Mouse (Mus musculus) right cerebral cortex, adult 18-20 months (tissue): ENCODE data around the gene Usp15.

ENCODE experiments used
- DNase-seq: peaks from one replicate; pipeline ENCODE4 v3.0.0; 2022; ENCODE audit warnings: mixed read lengths

Usp15 gene

DNA sequence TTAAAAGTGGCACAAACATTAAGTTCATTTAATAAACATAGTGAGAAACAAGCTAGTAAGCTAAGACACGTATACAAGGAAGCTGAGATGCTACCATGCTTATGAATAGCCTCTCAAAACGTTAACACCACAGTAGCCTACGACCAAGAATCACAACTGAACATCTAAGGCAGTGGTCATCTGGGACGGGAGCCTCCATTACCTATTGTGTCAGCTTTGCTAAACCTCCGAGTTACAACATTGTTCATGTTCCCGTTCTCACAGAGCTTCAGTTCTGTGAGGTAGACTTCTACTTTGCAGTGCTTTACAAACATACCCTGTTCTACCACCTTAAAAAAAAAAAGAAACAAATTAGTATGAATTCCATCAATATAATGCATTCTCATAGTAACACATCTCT lies 25.9 kb downstream of the Usp15 start:
- DNase-seq = no peak

DNA sequence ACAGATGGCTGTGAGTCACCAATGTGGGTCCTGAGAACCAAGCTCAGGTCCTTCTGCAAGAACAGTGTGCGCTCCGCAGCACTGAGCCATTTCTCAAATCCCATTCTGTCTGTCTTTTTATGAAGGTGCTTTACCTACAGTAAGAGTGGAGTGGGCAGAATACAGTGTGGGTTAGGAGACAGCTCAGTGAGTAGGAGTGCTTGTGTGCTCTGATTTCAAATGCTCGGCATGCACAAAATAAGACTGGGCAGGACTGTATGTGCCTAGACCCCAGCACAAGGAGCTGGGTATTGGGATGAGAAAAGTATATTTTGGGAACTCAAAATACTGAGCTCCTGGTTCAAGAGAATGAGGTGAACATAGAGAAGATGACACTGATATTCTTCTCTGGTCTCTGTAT lies 31.3 kb downstream of the Usp15 start:
- no peak for DNase-seq

DNA sequence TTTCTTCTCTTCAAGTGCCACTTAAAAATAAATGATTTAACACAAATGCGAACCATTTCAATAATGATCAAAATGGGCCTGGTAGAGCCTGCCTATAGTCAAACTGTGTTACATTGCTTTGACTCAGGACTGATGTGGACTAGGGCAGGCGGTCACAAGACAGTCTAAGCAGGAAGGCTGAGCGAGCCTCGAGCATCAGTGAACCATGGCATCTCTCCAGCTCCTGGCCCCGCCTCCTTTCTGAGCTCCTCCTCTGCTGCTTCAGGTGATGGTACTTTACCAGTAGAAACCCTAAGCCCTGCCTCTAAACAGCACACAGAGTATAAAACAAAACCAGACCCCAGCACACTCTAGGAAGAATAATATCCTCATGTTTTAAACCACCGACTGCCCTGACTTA lies 36.3 kb downstream of the Usp15 start:
- DNase-seq = no peak

DNA sequence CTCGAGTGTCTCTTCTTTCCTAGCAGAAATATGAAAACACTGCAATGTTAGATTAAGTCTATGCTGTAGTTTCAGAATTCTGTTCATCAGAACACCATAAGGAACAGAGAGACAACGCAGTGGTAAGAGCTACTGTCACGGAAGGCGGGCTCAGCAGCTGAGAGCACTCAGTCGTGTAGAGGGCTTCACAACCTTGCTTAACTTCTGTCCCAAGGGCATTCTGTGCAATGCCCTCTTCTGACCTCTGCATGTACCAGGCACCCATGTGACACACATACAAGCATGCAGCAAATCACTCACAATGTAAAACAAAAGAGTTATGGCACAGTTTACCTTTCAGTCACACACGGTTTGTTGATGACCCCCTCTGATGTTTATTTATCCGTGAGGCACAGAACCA lies 37.5 kb downstream of the Usp15 start:
- DNase-seq = no peak

DNA sequence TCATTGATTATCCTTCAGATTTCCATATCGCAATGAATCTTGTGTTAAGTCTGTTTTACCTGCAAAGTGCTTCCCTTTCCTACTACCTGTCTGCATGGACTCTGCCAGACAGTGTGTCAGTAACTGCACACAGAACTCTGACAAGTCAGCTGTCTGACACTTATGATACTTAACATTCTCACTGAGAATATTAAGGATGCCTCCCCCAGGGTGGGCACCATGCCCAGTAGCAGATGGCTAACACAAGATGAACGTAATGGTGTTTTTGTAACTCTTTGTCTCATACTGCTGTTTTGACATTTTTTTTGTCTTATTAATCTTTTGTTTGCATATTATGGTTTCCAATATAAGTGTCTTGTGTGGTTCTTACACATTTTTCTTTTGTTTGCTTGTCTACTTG lies 40.4 kb downstream of the Usp15 start:
- no peak for DNase-seq

DNA sequence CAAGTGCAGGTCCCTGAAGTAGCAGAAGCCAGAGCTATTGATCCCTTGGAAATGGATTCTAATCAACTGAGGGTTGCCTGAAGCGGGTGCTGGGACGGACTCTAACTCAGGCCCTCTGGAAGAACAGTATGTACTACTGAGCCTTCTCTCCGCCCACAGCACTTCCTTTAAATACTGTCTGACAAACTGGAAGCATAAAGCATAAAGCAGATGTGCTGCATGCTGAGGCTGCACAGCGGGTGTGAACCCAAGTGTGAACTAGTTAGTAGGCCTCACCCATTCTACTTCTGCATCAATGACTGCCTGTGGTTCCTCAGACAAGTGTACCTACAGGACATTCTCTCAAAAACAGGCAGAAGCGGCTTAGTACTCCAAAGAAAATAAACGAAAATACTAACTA lies 41.0 kb downstream of the Usp15 start:
- peak; percentile 35 for DNase-seq

DNA sequence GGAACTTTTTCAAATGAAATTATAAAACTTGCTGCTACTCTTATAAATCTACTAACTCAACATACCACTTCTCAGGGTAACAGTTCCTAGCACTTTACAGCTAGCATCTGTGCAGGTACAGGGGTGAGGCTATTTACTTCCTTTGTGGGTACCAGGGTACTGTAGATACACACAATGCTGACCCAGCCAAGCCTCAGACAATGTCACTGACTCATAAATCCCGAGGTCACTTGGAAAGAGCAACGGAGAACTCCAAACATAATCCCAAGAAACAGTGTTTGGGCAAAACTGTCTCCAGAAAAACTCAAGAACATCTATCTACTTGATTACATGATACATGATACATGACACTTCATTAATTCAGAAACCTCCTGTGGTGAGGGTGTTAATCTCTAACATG lies 43.5 kb downstream of the Usp15 start:
- DNase-seq = no peak

DNA sequence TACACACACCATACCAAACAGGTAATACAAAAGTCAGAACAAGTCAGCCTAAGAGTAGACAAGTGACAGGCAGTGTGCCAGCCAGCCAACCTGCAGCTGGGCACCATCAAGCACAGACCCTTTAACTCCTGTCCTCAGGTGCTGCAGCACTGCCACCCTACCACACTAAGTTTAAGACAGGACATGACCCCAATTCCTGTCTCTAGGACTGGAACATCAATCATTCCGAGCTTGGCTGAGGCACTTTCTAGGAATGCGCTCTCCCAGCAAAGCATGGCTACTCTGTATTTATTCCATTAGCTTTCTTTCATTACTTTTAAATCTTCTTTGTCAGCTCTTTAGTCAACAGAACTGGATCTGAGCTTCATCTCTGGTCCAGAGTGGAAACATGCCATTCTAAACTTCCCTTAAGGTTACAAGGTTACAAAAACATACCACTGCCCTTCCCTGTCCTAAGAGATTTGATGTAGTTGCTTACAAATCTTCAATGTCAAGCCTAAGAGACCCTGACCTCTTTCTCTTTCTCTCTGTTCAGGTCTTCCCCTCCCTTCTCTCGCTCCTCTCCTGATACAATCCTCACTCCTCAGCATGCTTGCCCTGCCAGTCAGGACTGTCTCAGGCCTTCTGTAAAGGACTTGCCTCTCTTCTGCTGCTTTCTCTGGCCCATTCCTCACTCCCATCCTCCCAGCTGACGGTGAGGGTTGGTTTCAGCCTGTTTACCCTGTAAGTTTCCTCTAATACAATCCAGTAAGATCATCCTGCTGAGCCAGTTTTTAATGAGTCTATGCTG lies 48.6 kb downstream of the Usp15 start:
- DNase-seq = no peak

DNA sequence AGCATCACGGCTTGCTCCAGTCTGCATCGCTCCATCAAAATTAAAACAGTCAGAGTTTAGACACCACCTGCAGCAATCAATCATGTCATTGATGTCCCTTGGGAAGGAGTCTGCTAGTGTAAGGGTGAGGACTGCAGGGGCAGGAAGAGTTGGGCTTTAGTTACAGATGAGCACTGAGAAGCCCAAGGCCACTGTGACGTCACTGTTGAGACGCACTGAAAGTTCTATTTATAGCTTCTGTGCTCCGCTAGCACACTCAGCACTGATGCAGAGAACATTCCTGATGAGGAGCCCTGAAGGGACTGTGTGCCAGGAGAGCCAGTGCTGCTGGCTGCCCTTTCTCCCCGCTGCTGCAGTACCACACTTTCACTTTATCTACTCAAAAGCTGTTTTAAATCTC lies 49.6 kb downstream of the Usp15 start:
- DNase-seq = peak; percentile 41

DNA sequence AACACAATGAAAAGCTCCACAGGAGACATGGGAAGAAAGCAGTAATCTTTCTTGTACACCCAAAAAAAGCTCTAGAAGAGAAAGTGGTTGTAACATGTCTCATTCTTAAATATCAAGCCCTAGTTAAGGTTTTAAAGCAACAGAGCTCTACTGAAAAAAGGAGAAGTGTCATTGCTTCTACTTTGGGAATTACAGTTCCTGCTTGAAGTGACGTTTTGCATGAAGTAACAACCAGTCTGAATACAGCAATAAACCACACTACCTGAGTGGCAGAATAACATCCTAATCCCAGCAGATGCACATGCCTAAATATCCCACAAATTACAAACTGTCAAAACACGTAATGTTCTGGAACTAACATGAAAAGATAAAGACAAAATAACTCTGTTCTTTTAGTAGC lies 50.4 kb downstream of the Usp15 start:
- no peak for DNase-seq

DNA sequence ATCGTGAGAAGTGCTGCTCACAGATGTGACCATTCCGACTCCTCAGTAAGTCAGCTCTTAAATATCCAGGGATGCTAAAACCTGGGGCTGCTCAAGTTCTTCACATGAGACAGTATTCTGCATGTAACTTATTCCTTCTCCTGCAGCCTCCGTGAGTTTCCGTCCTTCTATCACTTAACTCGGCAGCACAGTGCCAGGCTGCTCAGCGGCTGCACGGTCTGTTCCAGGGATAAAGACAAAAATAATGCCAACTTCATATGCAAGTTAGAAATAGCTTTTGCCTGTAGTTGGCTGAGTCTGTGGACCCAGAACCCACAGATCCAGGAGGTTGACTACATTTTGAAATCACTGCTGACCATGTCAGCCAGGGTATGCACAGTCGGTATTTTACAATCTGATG lies 52.5 kb downstream of the Usp15 start:
- DNase-seq = peak; percentile 46

DNA sequence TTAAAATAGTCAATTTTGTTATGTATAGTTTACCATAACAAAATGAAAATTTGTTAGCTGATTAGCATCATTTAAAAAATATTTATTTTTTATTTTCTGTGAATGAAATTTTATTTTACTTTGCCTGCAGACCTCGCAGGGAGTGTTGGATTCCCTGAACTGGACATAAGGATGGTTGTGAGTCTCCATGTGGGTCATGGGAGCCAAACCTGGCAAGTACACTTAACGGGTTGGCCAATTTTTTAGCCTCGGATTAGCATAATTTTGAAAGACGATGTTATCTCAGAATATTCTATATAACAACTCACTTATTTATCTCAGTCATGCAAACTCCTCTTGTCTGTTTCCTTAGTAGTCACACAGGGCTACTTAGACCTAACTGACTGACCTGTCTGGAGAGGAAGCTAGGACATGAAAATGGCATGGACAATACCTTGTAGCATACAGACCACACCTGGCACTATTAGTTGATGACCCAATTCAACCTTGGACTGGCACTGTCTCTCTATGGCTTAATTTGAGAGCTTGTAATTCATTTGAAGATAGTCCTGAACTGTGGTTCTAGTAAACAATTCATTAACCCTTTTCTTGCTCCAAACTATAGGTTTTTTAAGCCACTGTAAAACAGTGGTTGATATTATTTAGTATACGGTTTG lies 54.3 kb downstream of the Usp15 start:
- DNase-seq = no peak

DNA sequence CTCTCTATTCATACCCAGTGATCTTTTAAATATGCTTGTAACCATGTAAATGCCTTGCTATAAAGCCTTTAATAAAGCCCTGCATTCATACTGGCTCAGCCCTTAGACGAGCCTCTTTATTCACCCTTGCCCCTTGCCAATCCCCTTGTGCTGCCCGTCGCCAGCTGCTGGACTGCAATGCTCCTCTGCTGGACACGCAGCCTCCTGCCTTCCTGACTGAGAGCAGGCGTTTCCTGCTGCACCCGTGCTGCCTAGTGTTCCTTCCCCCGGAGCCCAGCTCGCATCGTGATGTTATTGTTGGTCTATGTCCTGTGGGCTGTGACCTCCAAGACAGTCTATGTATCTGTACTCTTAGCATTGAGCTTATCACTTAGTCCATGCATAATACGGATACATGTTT lies 61.0 kb downstream of the Usp15 start:
- no peak for DNase-seq

DNA sequence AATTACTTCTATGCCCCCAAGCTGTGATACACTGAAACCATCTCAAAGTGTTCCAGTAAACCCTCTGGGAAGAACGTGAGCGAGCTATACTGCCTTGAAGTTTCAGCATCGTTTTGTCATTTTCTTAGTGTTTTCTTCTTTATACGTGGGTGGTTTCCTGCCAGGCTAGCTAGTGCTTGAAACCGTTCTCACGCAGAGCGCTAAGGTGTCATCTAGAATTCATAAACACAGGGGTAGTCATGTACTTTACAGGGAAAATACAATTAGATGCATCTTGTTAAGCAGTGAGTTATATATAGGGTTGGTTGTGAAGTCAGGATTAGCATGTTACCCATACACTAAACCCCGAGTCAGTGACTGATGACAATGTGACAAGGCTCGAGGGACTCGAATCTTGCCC lies 65.3 kb downstream of the Usp15 start:
- no peak for DNase-seq

DNA sequence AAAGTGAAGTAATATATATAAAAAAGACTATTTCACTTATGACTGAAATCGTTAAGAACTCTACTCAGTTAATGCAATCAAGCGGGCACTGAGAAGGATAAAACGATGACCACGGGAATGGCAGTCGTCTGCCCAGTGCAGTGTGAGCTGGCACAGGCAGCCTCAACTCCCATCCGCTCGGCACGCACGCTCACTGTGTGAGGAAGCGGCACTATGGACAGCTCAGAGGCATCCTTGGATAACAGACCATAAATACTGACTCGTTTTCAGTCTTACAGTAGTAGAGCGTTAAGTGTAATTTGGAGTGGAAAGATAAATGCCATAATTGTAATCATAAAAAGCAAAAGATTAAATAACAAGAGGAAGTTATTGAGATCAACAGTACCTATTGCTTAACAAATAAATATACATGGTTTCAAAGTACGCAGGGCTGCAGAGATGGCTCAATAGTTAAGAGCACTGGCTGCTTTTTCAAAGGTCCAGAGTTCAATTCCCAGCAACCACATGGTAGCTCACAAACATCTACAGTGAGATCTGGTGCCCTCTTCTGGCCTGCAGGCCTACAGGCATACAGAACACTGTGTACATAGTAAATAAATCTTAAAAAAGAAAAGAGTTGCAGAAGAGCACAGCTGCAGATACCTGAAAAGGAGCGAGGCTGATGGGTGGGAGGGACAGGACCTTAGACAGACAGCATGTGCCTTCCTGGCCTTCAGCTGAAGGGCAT lies 76.0 kb downstream of the Usp15 start:
- DNase-seq = no peak

DNA sequence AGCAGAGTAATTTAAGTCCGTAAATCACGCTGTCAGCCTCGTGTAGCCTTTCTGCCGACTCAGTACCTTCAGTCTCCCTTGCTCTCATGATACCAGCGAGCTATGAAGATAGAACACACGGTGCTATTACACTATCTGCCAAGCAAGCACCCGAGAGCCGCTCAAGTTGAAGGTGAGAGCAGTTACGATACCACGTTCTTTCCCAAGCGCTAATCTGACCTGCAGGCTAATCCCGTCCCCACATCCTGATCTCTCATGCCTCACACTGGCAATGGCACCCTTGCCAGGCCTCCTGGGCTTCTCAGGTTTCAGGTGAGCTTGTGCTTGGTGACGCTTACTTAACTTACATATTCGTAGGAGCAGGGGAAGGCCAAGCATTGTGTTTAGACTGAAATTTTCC lies 79.9 kb downstream of the Usp15 start:
- DNase-seq = no peak

DNA sequence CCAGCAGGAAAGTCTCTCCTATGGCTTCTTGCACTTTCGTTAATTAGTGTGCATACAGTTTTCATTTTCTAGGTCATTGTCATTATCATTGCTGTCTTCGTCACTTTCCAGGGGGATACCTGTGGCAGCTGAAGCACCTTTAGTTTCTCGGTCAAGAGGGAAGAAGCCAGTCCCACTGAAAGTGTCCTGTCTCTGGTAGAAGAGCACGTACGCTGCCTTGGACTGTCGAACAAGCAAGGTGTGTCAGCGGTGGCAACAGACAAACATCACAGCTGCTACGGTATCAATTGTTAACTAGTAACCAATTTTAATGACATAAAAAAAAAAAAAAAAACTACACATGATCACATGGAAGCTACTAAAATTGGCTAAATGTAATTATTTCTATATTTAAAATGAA lies 83.3 kb downstream of the Usp15 start:
- DNase-seq = no peak

DNA sequence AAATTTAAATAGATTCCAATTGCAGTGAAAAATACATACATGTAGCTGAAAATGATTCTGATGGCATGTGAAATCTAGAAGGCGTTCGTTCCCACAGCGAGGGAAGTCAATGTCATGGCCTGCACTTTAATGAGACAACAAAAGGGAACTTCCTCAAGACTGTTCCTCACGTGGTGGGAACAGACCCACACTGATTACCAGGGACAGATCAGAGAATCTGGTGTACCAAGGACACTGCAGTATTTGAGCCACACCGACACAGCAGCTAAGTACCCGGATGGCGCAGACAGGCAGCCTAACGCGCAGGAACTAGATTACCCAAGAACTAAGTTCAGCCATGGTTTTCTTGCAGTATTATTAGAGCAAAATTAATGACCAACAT lies 84.0 kb downstream of the Usp15 start:
- DNase-seq = no peak

DNA sequence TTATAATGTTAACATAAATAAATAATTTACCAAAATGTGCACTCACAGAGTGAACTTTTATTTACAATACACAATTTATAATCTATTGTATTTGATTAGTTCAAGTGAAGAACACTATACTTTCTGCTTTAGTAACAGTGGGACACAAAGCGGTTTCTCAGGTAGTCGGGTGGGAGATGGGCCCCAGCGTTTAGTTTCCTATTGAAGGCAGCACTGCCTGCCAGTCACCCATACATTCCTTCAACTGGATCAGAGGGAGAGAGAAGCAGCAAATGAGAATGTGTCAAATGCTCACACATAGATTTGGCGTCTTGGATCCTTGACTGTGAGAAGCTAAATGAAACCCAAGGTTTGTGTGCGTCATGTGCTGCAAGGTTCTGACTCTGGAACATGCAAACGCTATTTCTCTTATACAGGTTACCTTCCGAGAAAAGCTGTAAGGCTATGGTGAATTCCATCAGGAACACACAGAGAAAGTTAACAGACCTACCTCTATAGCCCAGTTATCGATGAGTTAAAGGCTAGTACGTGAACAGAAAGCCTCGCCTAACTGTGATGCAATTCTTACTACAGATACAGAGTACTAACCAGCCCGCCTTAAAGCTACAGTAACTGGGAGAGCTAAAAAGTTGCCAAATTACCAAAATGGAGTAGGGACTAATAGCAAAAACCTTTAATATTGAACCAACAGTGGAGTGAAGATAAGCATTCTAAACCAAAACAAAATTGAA lies 84.6 kb downstream of the Usp15 start:
- no peak for DNase-seq

DNA sequence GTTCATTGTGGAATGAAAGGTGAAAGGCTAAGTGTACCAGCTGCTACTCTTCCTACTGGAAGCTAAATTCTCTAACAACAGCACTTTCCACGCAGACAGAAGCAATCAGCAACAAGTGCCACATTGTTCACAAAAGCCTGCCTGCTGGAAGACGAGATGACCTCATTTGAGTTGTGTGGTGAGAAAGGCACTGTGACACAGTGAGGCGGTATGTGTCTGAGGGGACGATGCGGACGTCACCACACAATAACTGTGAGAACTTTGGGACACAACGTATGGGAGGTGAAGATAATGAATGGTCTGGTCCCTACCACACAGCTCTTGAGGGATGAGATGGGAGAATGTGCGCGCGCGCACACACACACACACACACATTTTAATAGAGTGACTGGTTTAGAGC lies 86.2 kb downstream of the Usp15 start:
- DNase-seq = no peak

DNA sequence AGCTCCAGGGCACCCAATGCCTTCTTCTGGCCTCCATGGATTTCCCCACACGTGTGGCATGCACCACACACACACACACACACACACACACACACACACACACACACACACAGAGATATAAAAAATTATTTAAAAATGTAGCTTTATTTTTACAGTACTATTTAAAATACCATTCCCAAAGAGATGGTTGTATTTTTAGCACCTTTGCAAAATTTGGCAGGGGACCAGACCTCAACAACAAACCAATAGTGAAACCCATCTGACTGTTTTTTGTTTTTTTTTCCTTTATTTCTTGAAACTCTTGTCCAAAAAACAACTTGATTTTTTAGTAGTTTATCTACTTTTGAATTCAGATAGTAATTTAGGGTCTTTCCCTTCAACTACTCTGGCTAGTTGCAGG lies 88.3 kb downstream of the Usp15 start:
- no peak for DNase-seq

DNA sequence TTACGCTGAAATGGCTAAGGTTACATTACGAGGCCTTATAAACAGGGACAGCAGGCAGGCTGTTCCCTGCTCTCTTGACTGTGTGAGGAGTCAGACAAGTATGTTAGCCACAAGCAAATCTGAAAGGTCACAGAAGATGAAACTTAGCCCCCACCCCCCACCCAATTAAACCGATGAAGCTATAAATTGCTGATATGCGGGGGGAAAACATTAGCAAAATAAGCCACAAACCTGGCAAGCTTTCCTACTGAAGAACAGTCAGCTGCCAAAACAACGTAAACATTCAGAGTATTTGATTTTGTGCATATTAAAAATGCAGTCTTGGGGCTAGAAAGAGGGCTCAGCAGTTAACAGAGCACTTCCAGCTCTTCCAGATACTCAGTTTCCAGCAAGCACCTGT lies 88.7 kb downstream of the Usp15 start:
- no peak for DNase-seq

DNA sequence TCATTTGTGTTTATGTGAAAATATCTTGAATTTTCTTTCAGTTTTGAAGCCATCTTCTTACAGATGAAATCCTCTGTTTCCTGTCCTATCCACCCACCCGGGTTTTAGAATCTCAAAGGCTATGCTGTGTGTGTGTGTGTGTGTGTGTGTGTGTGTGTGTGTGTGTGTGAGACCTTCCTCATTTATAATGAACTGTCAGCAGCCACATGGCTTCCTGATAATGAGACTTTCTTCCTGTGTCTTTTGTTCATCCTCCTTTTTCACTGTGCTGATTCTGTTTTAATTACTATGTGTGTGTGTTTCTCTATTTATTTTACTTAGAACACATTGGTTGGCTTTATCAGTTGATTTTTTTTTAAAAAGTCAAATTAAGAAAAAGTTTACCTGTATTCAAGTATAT lies 95.5 kb downstream of the Usp15 start:
- no peak for DNase-seq

DNA sequence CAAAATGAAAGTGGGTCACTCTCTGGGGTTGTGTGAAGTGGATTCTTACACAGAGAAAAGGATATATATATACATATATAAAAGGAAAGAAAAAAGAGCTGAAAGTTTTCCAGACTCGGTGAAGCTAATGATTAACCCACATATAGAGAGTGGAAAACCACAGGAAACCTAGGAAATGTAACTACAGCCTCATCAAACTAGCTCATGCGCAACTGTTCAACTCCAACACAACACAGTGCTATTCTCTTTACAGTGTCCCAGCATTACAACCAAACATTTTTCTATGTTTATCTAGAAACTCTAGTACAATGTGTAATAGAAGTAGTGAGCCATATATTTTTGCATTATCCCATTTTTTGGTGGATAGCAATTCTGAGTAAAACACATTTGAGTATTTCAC lies 96.2 kb downstream of the Usp15 start:
- DNase-seq = no peak
